ENCODE assay signal across 7 mouse cellular contexts in the genomic region with DNA sequence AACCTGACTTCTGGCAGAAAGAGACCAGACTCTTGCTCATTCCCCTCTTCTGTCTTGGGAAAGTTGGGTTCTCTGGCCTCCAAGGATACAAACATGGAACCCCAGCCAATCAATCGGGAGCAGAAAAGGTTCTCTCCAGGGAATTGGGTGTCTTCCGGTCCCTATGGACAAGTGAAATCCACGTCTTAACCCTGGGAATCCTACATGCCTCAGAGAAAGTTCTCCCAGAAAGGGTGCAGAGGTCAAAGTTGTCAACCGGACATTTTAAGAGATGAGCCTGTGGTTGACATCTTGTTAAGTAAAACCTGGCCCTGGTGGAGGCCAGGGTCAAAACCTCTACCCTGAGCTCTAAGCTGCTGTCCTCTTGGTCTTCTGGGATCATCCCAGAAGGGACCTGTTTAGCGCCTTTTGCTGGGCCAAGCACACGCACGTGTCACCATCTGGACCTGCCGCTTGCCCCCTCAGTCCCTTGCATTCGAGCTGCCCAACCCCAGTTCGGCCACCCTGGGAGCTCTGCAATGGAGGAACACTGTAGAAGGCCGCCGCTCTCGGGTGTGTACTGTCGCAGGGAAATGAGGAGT. TPM values are rescaled to one million over a fixed set of nuclear protein-coding genes. Genes with fewer than 3 reads are reported as not detected.
DNase-seq lines count a peak whose midpoint lies in the region; ATAC-seq and TF ChIP-seq lines count a peak whose summit lies in the region.

No protein-coding gene starts in this region.

- peak overlapping the region; percentile 71 for H3K4me3 ChIP-seq in spleen, adult 2 months (ENCODE audit: extremely low read depth, insufficient read depth, insufficient read length)
- peak overlapping the region; percentile 81 for H3K4me3 ChIP-seq in heart, postnatal 0 days (ENCODE audit: low read depth, low read length)

- H3K9me3 ChIP-seq in heart, postnatal 0 days (replicated peaks; ENCODE audit: control insufficient read depth, low read length), result no peaks in the 10 kb centered on the region

- no peak for TF ChIP-seq POLR2A in spleen, adult 2 months (IDR thresholded peaks at IDR 0.05; ENCODE audit: low read depth, low read length)

- no peak for TF ChIP-seq EP300 in heart, postnatal 0 days (IDR thresholded peaks at IDR 0.05; ENCODE audit: low read depth)

- peak overlapping the region; percentile 99 for H3K4me2 ChIP-seq in heart, postnatal 0 days (ENCODE audit: low read depth, low read length)

- TF ChIP-seq CTCF in spleen, adult 2 months (IDR thresholded peaks at IDR 0.05; ENCODE audit: extremely low read depth, insufficient read depth, insufficient read length, insufficient replicate concordance), result no peak
- TF ChIP-seq CTCF in heart, postnatal 0 days (IDR thresholded peaks at IDR 0.05; ENCODE audit: low read depth), result no peak

- peak overlapping the region; percentile 67; the same call in 1 of the 2 replicates for H3K9ac ChIP-seq in heart, postnatal 0 days (replicated peaks; ENCODE audit: low read depth, low read length)

- 0 out of 2 replicates have a peak, but pooled peaks cover 1% of the 10 kb centered on the region for H3K36me3 ChIP-seq in spleen, adult 2 months (ENCODE audit: control insufficient read depth, insufficient read depth, low read length)
- no peaks in the 10 kb centered on the region for H3K36me3 ChIP-seq in heart, postnatal 0 days (replicated peaks; ENCODE audit: control insufficient read depth, insufficient read depth, low read length)

- peak overlapping the region; percentile 97 for H3K27ac ChIP-seq in spleen, adult 2 months (ENCODE audit: insufficient read depth, low read length)
- H3K27ac ChIP-seq in heart, postnatal 0 days (ENCODE audit: low read depth), result no peak overlapping the region; the same call in 1 of the 2 replicates

- WGBS in spleen, adult 2 months, result 9% methylated on average over 14 of the region's 14 CpGs
- WGBS in heart, postnatal 0 days, result 19% methylated on average over 14 of the region's 14 CpGs

- no peaks in the 10 kb centered on the region for H3K27me3 ChIP-seq in spleen, adult 2 months (ENCODE audit: control insufficient read depth, insufficient read depth, low read length)
- H3K27me3 ChIP-seq in heart, postnatal 0 days (ENCODE audit: control insufficient read depth, insufficient read depth, low read length), result peaks cover 73% of the 10 kb centered on the region

- DNase-seq in spleen, adult 2 months (ENCODE audit: low read depth in 1 of 2, low spot score in 2 of 2), result peak in 1 of 2 experiments; percentile 34
- DNase-seq in spleen, adult 12 weeks (ENCODE audit: low spot score), result no peak
- DNase-seq in heart, postnatal 0 days (ENCODE audit: low spot score), result no peak
- DNase-seq in ovary, postnatal 10 days (ENCODE audit: low spot score), result no peak
- DNase-seq in adrenal gland, adult 18-20 months (ENCODE audit: low spot score in 2 of 2), result no peak
- DNase-seq in spleen, postnatal 36 days (ENCODE audit: low spot score in 2 of 2), result no peak

- H3K4me1 ChIP-seq in spleen, adult 2 months (ENCODE audit: control insufficient read depth, insufficient read depth, insufficient read length), result peaks cover 7% of the 10 kb centered on the region
- H3K4me1 ChIP-seq in heart, postnatal 0 days (ENCODE audit: control insufficient read depth, insufficient read depth), result peaks cover 13% of the 10 kb centered on the region

- no peak for ATAC-seq in heart, postnatal 0 days (ENCODE audit: insufficient read depth, low read depth)
- peak; percentile 24 for ATAC-seq in megakaryocyte progenitor cell, adult 5-6 weeks (replicated peaks; ENCODE audit: poor library complexity)

RNA-seq across cellular contexts. Expression of gene Satb1, which starts 1.9 kb away (rescaled TPM):
- 43.7 and 46.8 TPM in 2 replicates for polyA plus RNA-seq in spleen, adult 2 months (2012; rRNA removed)
- total RNA-seq in heart, postnatal 0 days (2014; rRNA removed; ENCODE audit: low replicate concordance), result 17.4 and 30.6 TPM in 2 replicates
- polyA plus RNA-seq in heart, postnatal 0 days (2015; fragmentation: Nextera tagmentation; extraction: Ambion mirVana), result 8.1 and 8.4 TPM in 2 replicates
- total RNA-seq in megakaryocyte progenitor cell, adult 5-6 weeks (2015), result 31.2 and 35.1 TPM in 2 replicates
- 21.8 and 22.1 TPM in 2 replicates for total RNA-seq in megakaryocyte progenitor cell, adult 5-6 weeks (2017)
- 10 to 100 TPM; 16.3 to 22.2 TPM for total RNA-seq in adrenal gland, adult 18-20 months (2021)
